Mouse (Mus musculus): Measurements from ENCODE around the gene Ralbp1. TPM values are rescaled to one million over a fixed set of nuclear protein-coding genes. Genes with fewer than 3 reads are reported as not detected.

The Ralbp1 gene
- polyA plus RNA-seq, 1 experiment: 12.8 TPM

GRCm38 (mm10) chr17:65896016-65896415 is 10.4 kb upstream of the Ralbp1 start:
- Histone ChIP-seq H3K27me3 (ENCODE audit: control insufficient read depth, insufficient read depth, low read length) (no peaks in the 10 kb centered on the region), H3K4me1 (ENCODE audit: control insufficient read depth, insufficient read depth, low read length) (no peaks in the 10 kb centered on the region), H3K36me3 (ENCODE audit: control insufficient read depth, insufficient read depth, low read length) (no peaks in the 10 kb centered on the region), H3K27ac (ENCODE audit: control insufficient read depth, insufficient read depth, low read depth, low read length) (no peak overlapping the region), H3K4me3 (ENCODE audit: control insufficient read depth, low read depth, low read length) (no peak overlapping the region)
- TF ChIP-seq POLR2A (IDR thresholded peaks at IDR 0.05; ENCODE audit: control insufficient read depth, low read depth, low read length): no peak
- TF ChIP-seq CTCF (IDR thresholded peaks at IDR 0.05; ENCODE audit: control insufficient read depth, insufficient read depth, insufficient replicate concordance, low read depth, low read length): no peak

GRCm38 (mm10) chr17:65889476-65889875 is 3.9 kb upstream of the Ralbp1 start:
- Histone ChIP-seq H3K36me3 (ENCODE audit: control insufficient read depth, insufficient read depth, low read length) (no peaks in the 10 kb centered on the region), H3K27ac (ENCODE audit: control insufficient read depth, insufficient read depth, low read depth, low read length) (no peak overlapping the region), H3K4me1 (ENCODE audit: control insufficient read depth, insufficient read depth, low read length) (peaks cover 12% of the 10 kb centered on the region), H3K27me3 (ENCODE audit: control insufficient read depth, insufficient read depth, low read length) (no peaks in the 10 kb centered on the region), H3K4me3 (ENCODE audit: control insufficient read depth, low read depth, low read length) (no peak overlapping the region)
- no peak for TF ChIP-seq CTCF (IDR thresholded peaks at IDR 0.05; ENCODE audit: control insufficient read depth, insufficient read depth, insufficient replicate concordance, low read depth, low read length)
- TF ChIP-seq POLR2A (IDR thresholded peaks at IDR 0.05; ENCODE audit: control insufficient read depth, low read depth, low read length): no peak

GRCm38 (mm10) chr17:65886571-65886970 is 973 bp upstream of the Ralbp1 start:
- peak overlapping the region; percentile 89 for H3K27ac ChIP-seq (ENCODE audit: control insufficient read depth, insufficient read depth, low read depth, low read length)
- H3K4me3 ChIP-seq (ENCODE audit: control insufficient read depth, low read depth, low read length): no peak overlapping the region
- no peak for TF ChIP-seq POLR2A (IDR thresholded peaks at IDR 0.05; ENCODE audit: control insufficient read depth, low read depth, low read length)
- TF ChIP-seq CTCF (IDR thresholded peaks at IDR 0.05; ENCODE audit: control insufficient read depth, insufficient read depth, insufficient replicate concordance, low read depth, low read length): no peak
- H3K4me1 ChIP-seq (ENCODE audit: control insufficient read depth, insufficient read depth, low read length): peaks cover 12% of the 10 kb centered on the region
- no peaks in the 10 kb centered on the region for H3K27me3 ChIP-seq (ENCODE audit: control insufficient read depth, insufficient read depth, low read length)
- no peaks in the 10 kb centered on the region for H3K36me3 ChIP-seq (ENCODE audit: control insufficient read depth, insufficient read depth, low read length)

- H3K27me3 ChIP-seq (ENCODE audit: control insufficient read depth, insufficient read depth, low read length): no peaks in the 10 kb centered on the region
- H3K27ac ChIP-seq (ENCODE audit: control insufficient read depth, insufficient read depth, low read depth, low read length): peak overlapping the region; percentile 89
- H3K4me1 ChIP-seq (ENCODE audit: control insufficient read depth, insufficient read depth, low read length): peaks cover 12% of the 10 kb centered on the region
- H3K36me3 ChIP-seq (ENCODE audit: control insufficient read depth, insufficient read depth, low read length): no peaks in the 10 kb centered on the region
- peak overlapping the region; percentile 93 for H3K4me3 ChIP-seq (ENCODE audit: control insufficient read depth, low read depth, low read length)
- TF ChIP-seq CTCF (IDR thresholded peaks at IDR 0.05; ENCODE audit: control insufficient read depth, insufficient read depth, insufficient replicate concordance, low read depth, low read length) (no peak), POLR2A (IDR thresholded peaks at IDR 0.05; ENCODE audit: control insufficient read depth, low read depth, low read length) (peak; percentile 13; the same call in 1 of the 2 replicates)
These were observed 251 bp downstream of the Ralbp1 start for GRCm38 (mm10) chr17:65885398-65885696.

GRCm38 (mm10) chr17:65884691-65885397 is 754 bp downstream of the Ralbp1 start:
- Histone ChIP-seq H3K27ac (ENCODE audit: control insufficient read depth, insufficient read depth, low read depth, low read length) (peak overlapping the region; percentile 89), H3K36me3 (ENCODE audit: control insufficient read depth, insufficient read depth, low read length) (no peaks in the 10 kb centered on the region), H3K27me3 (ENCODE audit: control insufficient read depth, insufficient read depth, low read length) (no peaks in the 10 kb centered on the region), H3K4me3 (ENCODE audit: control insufficient read depth, low read depth, low read length) (peak overlapping the region; percentile 93), H3K4me1 (ENCODE audit: control insufficient read depth, insufficient read depth, low read length) (peaks cover 12% of the 10 kb centered on the region)
- no peak for TF ChIP-seq CTCF (IDR thresholded peaks at IDR 0.05; ENCODE audit: control insufficient read depth, insufficient read depth, insufficient replicate concordance, low read depth, low read length)
- TF ChIP-seq POLR2A (IDR thresholded peaks at IDR 0.05; ENCODE audit: control insufficient read depth, low read depth, low read length): peak; percentile 77; the same call in 1 of the 2 replicates

GRCm38 (mm10) chr17:65884061-65884669 is 1.4 kb downstream of the Ralbp1 start:
- H3K4me1 ChIP-seq (ENCODE audit: control insufficient read depth, insufficient read depth, low read length): peaks cover 12% of the 10 kb centered on the region
- peak overlapping the region; percentile 93 for H3K4me3 ChIP-seq (ENCODE audit: control insufficient read depth, low read depth, low read length)
- H3K27ac ChIP-seq (ENCODE audit: control insufficient read depth, insufficient read depth, low read depth, low read length): peak overlapping the region; percentile 68
- H3K27me3 ChIP-seq (ENCODE audit: control insufficient read depth, insufficient read depth, low read length): no peaks in the 10 kb centered on the region
- no peaks in the 10 kb centered on the region for H3K36me3 ChIP-seq (ENCODE audit: control insufficient read depth, insufficient read depth, low read length)
- TF ChIP-seq CTCF (IDR thresholded peaks at IDR 0.05; ENCODE audit: control insufficient read depth, insufficient read depth, insufficient replicate concordance, low read depth, low read length) (no peak), POLR2A (IDR thresholded peaks at IDR 0.05; ENCODE audit: control insufficient read depth, low read depth, low read length) (no peak)

- no peaks in the 10 kb centered on the region for H3K27me3 ChIP-seq (ENCODE audit: control insufficient read depth, insufficient read depth, low read length)
- no peak overlapping the region for H3K27ac ChIP-seq (ENCODE audit: control insufficient read depth, insufficient read depth, low read depth, low read length)
- no peak overlapping the region for H3K4me3 ChIP-seq (ENCODE audit: control insufficient read depth, low read depth, low read length)
- TF ChIP-seq POLR2A (IDR thresholded peaks at IDR 0.05; ENCODE audit: control insufficient read depth, low read depth, low read length) (no peak), CTCF (IDR thresholded peaks at IDR 0.05; ENCODE audit: control insufficient read depth, insufficient read depth, insufficient replicate concordance, low read depth, low read length) (no peak)
- peaks cover under 1% of the 10 kb centered on the region; the same call in 1 of the 2 replicates for H3K4me1 ChIP-seq (ENCODE audit: control insufficient read depth, insufficient read depth, low read length)
- H3K36me3 ChIP-seq (ENCODE audit: control insufficient read depth, insufficient read depth, low read length): no peaks in the 10 kb centered on the region
These were observed 8.6 kb downstream of the Ralbp1 start for GRCm38 (mm10) chr17:65877026-65877425.
